Mouse (Mus musculus): ENCODE results near the gene Gm7173. TPM values are rescaled to one million over a fixed set of nuclear protein-coding genes. Genes with fewer than 3 reads are reported as not detected.

The Gm7173 gene
- polyA plus RNA-seq (2015; fragmentation: Nextera tagmentation; extraction: Ambion mirVana): 0.03 and 0.04 TPM in 2 replicates

- Histone ChIP-seq H3K9me3 (ENCODE audit: control insufficient read depth) (no peaks in the 10 kb centered on the region), H3K36me3 (ENCODE audit: control insufficient read depth, insufficient read depth) (no peaks in the 10 kb centered on the region), H3K27ac (ENCODE audit: low read depth, low read length) (no peak within 1 kb of the TSS), H3K9ac (ENCODE audit: low read depth, low read length) (no peak within 1 kb of the TSS), H3K4me2 (replicated peaks; ENCODE audit: low read depth) (peak within 1 kb of the TSS; percentile 61), H3K27me3 (replicated peaks; ENCODE audit: control insufficient read depth, insufficient read depth, low read length) (no peaks in the 10 kb centered on the region), H3K4me1 (replicated peaks; ENCODE audit: control insufficient read depth, insufficient read depth, low read length) (no peaks in the 10 kb centered on the region), H3K4me3 (ENCODE audit: low read depth, low read length) (peak within 1 kb of the TSS; percentile 36)
- 21% methylated on average over 23 of the region's 23 CpGs for WGBS
- peak; percentile 73 for ATAC-seq
- TF ChIP-seq CTCF (IDR thresholded peaks at IDR 0.05; ENCODE audit: low read depth): no peak
Observed at GRCm38 (mm10) chrX:79516977-79517645, at the start of gene Gm7173. Gene Gm7173, minus strand, starts transcription at chrX:79517285.

- 66% methylated on average over 1 of the region's 1 CpGs for WGBS
- Histone ChIP-seq H3K9ac (ENCODE audit: low read depth, low read length) (no peak overlapping the region), H3K27me3 (replicated peaks; ENCODE audit: control insufficient read depth, insufficient read depth, low read length) (no peaks in the 10 kb centered on the region), H3K4me2 (replicated peaks; ENCODE audit: low read depth) (peak overlapping the region; percentile 61), H3K4me3 (ENCODE audit: low read depth, low read length) (peak overlapping the region; percentile 36), H3K9me3 (ENCODE audit: control insufficient read depth) (no peaks in the 10 kb centered on the region), H3K27ac (ENCODE audit: low read depth, low read length) (no peak overlapping the region), H3K4me1 (replicated peaks; ENCODE audit: control insufficient read depth, insufficient read depth, low read length) (no peaks in the 10 kb centered on the region), H3K36me3 (ENCODE audit: control insufficient read depth, insufficient read depth) (no peaks in the 10 kb centered on the region)
- ATAC-seq: no peak
- TF ChIP-seq CTCF (IDR thresholded peaks at IDR 0.05; ENCODE audit: low read depth): no peak
Observed at GRCm38 (mm10) chrX:79517646-79518016, 546 bp upstream of the Gm7173 start.

DNA sequence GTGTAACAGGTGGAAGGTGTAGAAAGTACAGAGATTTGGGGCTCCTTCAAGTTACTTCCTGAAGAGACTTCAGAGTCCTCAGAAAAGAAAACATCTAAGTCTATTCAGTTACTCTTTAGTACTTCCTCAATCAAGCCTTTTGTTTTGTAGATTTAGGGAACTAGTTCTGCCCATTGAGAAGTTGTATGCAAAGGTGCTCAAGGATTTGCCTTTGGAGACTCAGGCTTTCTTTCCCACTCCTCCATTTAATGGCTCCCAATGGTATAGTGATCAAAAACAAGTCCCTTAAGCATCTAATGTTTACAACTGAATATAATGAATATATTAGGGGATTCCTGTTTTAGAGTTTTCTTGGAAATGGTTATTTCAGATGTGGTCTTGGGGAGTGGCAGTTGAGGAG lies 200.3 kb downstream of the Gm7173 start:
- H3K27ac ChIP-seq (ENCODE audit: low read depth, low read length): no peak overlapping the region
- H3K9ac ChIP-seq (ENCODE audit: low read depth, low read length): no peak overlapping the region
- H3K4me3 ChIP-seq (ENCODE audit: low read depth, low read length): no peak overlapping the region
- ATAC-seq: no peak
- no peaks in the 10 kb centered on the region for H3K4me1 ChIP-seq (replicated peaks; ENCODE audit: control insufficient read depth, insufficient read depth, low read length)
- no peaks in the 10 kb centered on the region for H3K27me3 ChIP-seq (replicated peaks; ENCODE audit: control insufficient read depth, insufficient read depth, low read length)
- no peak overlapping the region for H3K4me2 ChIP-seq (replicated peaks; ENCODE audit: low read depth)
- H3K36me3 ChIP-seq (ENCODE audit: control insufficient read depth, insufficient read depth): no peaks in the 10 kb centered on the region
- H3K9me3 ChIP-seq (ENCODE audit: control insufficient read depth): no peaks in the 10 kb centered on the region
- TF ChIP-seq CTCF (IDR thresholded peaks at IDR 0.05; ENCODE audit: low read depth): no peak

Other genes starting within 250 kb of the Gm7173 start
- gene Mageb16, start 154.2 kb upstream of the Gm7173 start, polyA plus RNA-seq (2015; fragmentation: Nextera tagmentation; extraction: Ambion mirVana): not detected in 2 replicates